Mouse (Mus musculus): Measurements from ENCODE around the gene Eps8.
A peak's percentile ranks its signal among the peaks of the same experiment; 100 is the strongest.

Eps8 gene

DNA sequence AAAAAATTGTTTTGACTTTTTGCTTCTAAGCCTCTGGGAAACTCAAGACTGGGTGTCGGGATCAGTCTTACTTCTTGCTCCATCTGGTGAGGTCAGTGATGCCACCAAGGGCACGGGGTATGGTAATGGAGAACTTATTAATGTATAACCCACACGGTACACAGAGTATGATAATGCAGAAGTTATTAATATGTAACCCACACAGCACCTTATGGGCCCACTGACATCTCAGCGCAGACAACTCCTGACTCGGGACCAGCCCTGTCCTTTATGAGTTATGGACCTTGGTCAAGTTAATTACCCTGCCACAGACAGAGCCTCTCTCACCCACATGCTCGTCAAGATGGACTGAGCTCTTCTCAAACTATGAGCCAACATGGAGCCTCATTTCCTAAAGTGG, 89.2 kb downstream of the Eps8 start:
- DNase-seq, result peak; percentile 55

DNA sequence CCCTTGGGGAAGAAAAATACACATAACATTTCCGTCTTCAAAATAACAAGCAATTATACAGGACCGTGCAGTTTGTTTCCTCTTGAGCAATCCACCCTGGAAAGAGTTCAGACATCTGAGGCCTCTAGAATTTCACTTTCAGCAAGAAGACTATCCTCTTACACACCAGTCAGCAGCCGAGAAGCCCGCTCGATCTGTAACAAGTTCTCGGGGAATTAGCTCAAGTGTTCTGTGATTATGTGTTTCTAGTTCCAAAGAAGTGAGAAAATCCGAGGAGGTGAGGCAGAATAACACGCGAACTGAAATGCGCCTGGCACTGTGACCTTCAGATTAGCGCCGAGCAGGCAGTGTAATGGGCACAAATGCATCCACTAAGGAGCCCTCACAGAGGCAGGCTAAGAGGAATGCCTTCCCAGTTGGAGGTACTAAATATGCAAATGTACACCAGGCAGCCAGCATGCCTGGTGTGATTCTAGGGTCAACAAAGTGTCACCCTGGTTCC, 94.3 kb downstream of the Eps8 start:
- peak; percentile 61 for DNase-seq

DNA sequence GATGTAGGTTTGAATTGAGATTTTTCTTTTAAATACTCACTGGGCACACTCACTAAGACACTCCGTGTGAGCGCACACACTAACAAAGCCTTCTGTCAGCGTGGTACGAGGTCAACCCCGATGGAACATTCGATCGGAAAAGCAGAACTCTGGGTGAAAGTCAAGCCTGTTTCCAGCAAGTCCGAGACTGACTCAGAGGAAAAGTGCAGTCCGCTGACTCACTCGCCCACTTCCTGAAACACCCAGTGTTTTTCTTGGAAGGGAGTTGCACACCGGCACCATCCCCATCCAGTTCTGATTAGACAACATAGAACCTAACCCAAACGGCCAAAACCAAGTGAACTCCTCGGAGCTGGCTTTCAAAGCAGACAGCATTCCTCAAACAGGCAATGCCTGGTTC, 95.8 kb downstream of the Eps8 start:
- DNase-seq, result peak; percentile 62

DNA sequence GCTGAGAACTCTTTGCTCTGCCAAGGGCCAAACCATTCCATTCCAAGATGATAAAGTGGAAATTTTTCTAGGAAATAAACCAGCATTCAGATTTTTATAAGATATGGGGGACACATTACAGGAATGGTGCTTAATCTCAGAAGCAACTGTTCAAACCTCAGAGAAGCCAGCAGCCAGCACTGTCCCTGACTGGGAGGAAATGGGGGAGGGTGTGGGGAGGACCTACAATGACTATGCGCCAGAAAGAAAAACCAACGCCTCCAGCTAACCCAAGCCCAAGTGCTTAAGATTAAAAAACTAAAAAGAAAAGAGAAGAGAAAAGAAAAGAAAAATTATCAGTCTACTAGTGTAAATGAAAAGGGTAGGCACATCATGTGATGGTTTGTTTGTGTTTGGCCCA, 97.0 kb downstream of the Eps8 start:
- DNase-seq, result no peak

DNA sequence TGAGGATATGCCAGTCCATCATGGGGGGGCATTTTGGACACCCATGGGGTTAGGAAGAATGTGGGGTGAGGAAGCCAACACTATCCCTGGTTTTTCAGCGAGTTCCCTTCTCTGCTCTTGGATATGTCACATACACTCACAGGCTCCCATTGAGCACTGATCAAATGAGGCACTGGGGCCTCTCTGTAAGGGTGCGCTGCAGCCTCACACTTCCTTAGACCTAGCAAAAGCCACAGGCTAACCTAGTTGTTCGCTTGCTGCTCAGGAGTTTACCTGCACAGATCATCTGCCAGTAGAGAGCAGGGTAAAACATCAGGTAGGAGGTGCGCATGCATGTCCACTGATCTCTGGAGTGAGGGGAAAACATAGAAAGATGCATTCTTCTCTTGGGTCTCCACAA, 97.5 kb downstream of the Eps8 start:
- no peak for DNase-seq

DNA sequence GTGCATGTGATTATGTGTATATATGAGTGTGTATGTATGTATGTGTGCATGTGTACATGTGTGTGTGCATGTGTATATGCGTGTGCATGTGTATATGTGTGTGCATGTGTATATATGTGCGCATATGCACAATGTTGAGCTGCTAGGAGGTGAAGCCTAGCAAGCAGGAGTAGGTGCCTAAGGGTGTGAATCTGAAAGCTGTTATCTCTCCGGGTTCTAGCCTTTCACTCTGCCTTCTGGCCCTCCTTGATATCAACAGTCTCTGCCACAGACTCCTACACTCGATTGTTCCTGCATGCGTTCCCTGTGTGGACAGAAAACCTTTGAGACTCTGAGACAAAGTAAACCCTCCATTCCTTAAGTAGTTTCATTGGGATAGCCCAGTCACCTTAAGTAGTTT, 98.0 kb downstream of the Eps8 start:
- no peak for DNase-seq

DNA sequence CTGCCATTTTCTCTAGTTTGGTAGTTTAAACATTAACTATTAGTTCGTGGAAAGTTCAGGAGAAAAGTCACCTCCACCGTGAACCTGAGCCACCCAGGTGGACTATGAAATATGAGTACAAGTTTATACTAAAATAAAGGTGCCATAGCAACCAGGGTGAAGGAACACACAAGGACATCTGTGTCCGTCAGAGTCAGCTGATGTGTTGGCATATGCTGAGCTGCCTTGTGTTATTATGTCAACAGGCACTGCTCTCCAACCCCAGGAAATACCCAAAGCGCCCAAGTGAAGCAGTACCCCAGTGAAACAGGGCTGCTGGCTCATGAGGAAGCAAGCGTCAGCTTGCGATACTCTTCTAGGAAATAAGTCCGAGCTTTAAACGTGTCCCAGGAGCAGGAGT, 104.5 kb downstream of the Eps8 start:
- peak; percentile 75 for DNase-seq

DNA sequence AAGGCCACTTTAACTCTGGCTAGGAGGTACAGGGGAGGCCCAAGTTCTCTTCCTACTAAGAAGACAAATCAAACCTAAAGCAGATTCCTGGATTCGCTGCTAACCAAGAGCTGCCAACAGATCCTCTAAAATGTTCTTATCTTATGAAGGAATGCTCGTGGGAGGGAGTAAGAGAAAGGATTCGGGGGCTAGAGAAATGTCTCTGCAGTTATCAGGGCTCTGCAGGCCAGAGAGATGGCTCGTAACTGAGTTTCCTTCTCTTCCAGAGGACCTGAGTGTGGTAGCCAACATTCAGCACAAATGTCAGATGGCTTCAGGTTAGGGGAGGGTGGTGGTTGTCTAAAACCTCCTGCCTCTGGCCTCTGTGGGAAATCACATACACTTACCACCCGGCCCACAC, 106.1 kb downstream of the Eps8 start:
- DNase-seq, result no peak

DNA sequence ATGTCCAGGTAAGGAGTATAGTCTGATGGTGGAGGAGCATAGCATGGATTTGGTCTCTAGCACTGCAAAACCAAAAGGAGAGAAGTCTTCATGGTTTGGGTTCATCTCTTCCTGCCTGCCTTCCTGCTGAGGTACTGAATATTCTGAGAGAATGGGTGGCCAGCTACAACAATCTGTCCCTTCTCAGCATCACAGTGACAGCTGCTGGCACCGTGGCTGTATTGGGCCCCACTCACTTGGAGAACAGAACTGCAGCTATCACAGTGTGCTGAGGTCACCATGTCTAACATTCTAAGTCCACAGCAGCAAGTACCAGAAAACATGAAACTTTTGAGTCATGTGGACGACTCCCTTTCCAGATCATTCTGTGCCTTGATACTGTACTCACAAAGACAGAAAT, 107.1 kb downstream of the Eps8 start:
- DNase-seq, result no peak

DNA sequence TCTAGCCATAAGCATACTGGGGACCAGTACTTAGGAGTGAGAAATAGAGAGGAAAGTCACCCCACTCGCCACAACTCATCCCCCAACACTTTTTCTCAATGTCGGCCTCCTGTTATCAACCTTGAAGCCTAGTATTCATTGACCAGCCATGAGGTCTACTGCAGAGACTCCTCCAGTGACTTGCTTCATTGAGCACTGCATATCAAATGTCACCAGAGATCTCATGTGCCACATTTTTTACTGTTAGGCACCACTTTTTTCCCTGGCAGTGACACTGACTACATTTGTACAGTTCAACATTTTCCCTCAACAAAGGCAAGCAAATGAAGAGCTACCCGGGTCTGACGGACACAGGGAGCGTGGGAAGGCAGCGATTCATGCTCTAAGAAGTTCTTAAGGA, 108.6 kb downstream of the Eps8 start:
- no peak for DNase-seq

DNA sequence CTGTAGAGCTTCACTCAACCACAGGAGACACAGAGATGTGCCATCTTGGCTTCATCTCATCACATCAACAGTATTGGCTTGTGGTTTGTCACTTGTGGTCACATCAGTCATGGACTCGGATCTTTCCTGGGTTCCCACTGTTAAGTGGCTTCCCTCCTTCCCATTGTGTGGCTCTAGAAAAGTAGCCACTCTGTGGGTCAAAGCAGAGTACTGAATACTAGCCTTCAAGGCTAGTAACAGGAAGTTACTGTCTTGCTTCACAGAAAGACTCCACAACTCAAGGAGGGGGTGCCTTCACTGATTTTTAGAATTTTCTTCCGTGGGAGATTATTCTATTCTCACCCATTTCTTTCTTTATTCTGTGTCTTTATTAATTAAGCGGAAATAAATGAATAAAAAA, 109.3 kb downstream of the Eps8 start:
- DNase-seq, result no peak

DNA sequence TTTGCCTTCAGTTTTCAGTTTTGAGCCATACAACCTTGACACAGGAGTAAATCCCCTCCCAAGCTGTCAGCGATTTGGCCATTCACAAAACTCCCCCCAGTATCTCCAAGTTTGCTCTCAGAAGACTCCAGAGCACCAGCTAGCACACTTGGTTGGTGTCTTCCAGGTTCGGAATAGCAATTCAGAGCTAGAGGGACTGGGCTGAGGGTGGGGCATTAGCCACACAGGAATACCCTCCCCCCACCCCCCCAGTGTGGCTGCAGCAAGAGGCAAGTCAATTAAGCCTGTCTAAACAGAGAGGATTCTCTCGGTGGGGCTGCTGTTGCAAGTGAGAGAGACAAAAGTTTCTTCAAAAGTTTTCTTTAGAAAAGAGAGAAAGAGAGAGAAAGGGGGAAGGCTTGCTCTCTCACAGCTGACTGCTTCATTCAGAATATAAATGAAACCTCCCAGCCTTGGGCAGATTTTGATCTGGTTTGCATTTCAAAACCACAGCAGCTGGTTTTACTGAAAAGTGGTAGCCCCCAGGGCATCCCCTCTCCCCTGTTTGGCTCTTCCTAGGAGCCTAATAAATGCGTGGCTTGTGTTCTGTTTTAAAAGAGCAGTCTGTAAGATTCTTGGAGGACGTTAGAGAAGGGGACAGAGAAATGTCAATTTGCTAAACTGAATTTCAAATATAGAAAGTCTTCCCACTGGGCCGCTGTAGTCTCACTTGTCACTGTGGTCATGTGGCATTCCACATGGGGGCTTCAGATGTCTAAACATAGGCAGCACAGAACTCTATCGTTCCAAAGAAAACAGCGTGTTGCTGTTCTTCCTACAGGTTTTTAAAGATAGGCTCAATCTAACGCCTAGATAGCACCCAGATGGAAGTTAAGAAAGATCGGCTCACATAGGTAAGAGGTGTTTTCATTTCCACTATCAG, 112.2 kb downstream of the Eps8 start:
- no peak for DNase-seq

DNA sequence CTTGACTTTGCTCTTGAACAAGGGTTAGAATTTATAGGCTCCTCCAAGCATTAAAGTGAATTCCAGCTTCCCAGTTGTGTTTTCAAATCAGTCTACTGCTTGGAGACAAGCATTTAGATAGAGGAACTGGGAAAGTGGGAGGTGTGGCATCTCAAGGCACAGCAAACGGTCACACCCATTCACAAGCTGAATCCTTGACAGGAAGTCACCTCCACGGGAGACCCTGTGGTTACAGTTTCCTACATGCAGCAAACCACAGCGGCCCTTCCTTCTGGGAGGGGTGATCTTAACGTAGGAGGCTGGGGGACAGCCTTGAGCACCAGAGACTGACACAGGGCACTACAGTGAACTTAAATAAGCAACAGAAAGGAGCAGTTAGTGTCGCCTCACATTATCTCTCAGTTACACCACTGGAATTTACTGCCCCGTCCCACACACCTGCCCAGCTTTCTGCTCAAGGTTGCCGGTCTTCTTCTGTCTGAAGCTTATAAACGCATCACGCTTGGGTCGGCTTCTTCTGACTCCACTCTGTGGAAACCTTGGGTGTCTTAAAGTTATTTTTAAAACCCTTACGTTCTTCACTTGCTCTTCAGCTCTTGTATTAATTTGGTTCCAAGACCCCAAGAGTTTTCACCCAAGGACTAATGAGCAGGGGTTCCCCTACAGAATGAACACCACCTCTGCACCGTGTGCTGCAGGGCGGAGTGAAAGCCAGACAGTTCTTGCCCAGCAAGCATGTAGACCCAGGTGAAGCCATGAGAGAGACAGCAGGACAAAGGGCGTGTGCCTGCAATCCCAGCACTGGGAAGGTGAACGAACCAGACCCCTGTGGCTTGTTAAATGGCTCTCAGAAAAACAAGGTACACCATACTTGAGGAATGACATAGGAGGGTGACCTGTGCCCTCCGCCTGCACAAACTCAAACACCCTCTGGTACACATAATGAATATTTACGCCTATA, 113.2 kb downstream of the Eps8 start:
- DNase-seq, result peak; percentile 35

DNA sequence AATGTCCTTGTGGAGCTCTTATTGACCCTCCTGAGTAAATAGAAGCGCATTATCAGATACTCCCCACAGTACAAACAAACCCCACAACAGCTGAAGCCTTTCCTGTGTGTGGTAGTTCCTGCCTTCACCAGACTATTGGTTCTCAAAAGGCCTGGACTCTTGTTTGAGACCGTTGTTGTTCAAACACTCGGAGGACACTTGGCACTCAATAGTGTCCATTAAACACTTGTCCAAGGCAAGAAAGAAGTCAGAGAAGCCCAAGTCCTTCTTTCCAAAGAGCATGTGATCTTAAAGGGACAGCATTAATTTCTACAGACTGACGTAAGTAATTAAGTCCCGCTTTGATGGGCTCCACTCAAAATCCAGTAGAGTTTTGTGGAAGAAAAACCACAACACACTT, 113.9 kb downstream of the Eps8 start:
- DNase-seq, result no peak

DNA sequence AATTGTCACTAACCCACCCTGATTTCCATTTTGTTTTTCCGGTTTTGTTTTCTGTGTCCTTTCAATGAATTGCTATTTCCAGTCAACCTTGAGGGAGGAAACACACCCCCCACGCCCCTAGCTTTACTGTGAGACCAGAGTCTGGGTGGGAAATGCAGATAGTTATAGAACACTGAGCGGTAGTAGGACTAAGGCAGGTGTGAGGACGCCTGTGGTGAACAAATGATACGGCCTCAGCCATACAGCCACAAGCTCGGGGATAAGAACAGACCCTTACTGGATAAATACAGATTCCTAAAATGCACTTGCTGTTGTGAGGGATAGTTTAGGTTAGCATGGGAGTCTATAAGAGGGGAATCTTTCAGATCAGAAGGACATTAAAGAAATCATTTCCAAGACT, 114.3 kb downstream of the Eps8 start:
- DNase-seq, result no peak

DNA sequence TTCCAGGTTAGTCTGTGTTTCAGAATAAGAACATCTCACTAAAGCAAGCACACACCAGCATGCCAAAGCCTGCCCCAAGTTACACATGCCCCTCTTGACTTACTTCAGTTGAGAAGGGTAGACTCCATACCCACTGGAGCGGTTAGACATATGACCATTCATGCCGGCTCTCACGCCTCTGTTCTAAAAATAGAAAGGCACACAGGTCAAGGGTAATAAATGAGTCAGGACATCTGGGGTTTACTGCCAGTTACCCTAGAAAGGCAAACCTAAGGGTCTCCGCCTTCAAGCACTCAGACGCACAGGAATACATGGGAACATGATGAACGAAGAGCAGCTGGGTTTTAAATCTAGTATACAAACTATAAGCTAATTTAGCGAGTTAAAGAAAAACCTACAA, 115.5 kb downstream of the Eps8 start:
- peak; percentile 57 for DNase-seq

DNA sequence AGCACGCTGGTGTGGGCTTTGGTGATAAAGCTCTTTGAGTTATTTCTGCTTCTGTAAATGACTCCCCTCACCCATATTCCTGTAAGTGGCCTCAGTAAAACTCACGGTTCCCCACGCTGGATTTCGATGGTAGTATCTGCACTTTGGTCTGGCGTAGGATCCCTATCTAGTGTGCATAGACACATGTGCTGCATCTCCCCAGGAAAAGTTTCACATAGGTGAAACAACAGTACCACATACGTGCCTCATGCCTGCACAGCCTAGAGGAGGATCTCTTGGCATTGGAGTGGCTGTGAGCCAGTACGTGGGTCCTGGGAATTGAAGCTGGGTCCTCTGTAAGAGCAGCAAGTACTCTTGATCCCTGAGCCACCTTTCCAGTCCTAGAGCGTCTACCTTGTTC, 121.9 kb downstream of the Eps8 start:
- DNase-seq, result no peak

DNA sequence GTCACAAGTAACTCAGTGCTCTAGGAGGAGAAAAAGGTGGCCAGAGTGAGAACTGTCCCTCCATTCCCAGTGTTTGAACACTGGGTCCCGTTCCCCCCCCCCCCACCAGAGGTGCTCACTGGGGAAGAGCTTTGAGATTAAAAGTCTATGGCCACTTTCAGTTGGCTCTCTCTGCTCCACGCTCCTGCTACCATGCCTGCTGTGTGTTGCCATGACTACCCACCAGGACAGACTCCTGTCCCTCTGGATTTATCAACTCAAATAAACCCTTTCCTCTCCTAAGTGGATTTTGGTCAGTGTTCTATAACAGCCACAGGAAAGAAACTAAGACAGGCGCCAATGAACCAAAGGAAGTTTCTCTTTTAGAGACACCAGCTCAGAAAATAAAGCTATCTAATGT, 128.9 kb downstream of the Eps8 start:
- DNase-seq, result no peak

DNA sequence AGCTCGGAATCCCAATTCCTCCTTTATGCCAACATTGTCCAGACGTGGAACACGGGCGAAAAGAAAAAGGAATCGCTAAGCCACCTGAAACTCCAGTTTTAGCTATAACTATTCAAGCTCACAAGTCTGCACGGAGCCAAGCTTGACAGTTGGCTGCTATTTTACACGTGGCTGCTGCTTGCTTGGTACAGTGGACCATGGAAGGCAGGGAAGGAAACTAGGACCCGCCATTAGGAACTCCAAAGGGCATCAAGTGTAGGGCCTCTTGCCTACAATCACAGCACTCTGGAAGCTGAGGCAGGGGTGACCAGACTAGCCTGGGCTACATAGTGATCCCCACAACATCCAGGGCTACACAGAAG, 134.4 kb downstream of the Eps8 start:
- DNase-seq, result no peak

DNA sequence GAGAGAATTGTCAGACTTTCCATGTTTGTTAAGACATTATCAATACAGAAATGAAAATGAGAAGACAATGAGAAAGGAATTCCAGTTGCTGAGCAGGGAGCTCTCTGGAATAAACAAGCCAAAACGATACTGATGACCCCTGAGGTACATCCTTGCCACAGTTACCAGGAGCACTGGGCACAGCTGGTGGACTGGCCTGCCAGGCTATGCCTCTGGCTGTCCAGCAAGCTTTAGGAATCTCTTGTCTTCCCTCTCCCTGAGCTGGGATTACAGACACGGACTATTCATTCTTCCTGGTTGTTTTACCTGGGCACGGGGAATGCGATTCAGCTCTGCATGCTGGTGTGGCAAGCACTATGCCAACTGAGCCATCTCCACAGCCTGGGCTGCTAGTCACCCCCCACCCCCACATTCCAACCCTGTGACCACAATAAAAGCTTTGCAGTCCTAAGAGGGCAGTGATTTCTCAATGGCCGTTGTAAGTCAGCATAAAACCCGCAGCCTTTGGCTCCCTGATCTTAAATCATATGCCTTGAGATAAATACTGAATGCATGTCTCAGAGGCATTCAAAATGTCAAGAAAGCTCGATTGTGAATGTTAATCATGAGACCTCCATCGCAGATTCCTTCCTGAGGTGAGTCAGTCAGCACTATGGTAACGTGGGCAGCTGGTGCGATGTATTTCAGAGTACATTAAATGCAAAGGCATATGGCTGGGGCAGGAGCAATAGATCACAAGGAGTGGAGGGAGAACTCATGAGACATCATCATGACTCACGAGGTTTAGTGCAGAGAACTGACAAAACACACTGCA, 134.9 kb downstream of the Eps8 start:
- no peak for DNase-seq

DNA sequence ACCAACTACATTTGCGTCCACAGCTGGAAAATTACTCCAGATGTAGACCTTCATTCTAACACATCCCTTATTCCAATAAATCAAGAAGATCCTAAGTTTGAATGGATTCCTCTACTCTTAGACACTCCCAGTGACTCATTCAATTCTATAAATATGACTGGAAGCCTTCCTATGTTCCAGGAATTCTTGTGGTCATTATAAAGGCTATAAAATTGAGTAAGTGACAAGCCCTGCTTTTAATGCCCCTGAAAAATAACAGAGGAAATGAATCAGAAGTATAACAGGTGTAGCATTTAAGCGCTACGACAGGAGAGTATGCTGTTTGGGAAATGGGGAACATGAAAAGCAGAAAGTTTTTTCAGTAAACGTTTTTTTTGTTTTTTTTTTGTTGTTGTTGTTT, 139.8 kb downstream of the Eps8 start:
- DNase-seq, result no peak

DNA sequence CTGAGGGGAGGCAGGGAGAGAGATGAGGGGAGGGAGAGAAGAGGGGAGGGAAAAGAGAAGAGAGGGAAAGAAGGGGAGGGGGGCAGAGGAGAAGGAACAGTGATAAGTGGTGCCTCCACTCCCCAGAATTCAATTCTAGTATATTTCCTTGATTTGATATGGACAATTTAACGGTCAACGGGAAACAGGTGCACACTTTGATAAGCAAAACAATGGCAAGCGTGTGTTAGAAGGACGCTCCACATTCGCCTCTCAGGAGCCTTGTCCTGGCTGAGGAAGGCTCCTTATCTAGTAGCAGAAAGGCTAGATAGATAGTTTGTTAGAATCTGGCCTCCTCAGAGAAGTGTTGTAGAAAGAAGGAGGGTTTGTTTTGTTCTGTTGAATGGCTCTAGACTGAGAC, 141.9 kb downstream of the Eps8 start:
- no peak for DNase-seq

Data from kidney, adult 9 months (tissue).